Mouse (Mus musculus): ENCODE results near the gene Fignl2.

The Fignl2 gene

GRCm38 (mm10) chr15:101008386-101009010, 69.9 kb downstream of the Fignl2 start:
- no peak for DNase-seq

- no peak for DNase-seq
Observed at GRCm38 (mm10) chr15:101007236-101007635, 71.1 kb downstream of the Fignl2 start.

- DNase-seq, result no peak
Observed at GRCm38 (mm10) chr15:101006251-101007040, 71.9 kb downstream of the Fignl2 start.

- DNase-seq, result no peak
Observed at GRCm38 (mm10) chr15:101005717-101006116, 72.7 kb downstream of the Fignl2 start.

- DNase-seq, result no peak
Observed at GRCm38 (mm10) chr15:101004538-101004937, 73.8 kb downstream of the Fignl2 start.

- no peak for DNase-seq
Observed at GRCm38 (mm10) chr15:101002466-101002865, 75.9 kb downstream of the Fignl2 start.

GRCm38 (mm10) chr15:101001685-101002084, 76.7 kb downstream of the Fignl2 start:
- no peak for DNase-seq
